In genomic region chr15:61753802-61754201, GRCm38 (mm10) we compare ENCODE assay signal across 22 mouse cellular contexts.
DNase-seq lines count a peak whose midpoint lies in the region; ATAC-seq and TF ChIP-seq lines count a peak whose summit lies in the region.
"Had no signal": no experiment of that assay in that cellular context is flagged by ENCODE, and none has a peak within 500 bp of the region (broad histone marks: within the 10 kb centered on the region; RNA-seq: fewer than 3 reads in every experiment).

No protein-coding gene starts in this region.

- no peak for TF ChIP-seq EP300 in heart, postnatal 0 days (IDR thresholded peaks at IDR 0.05; ENCODE audit: low read depth)

- H3K36me3 ChIP-seq in heart, postnatal 0 days (replicated peaks; ENCODE audit: control insufficient read depth, insufficient read depth, low read length): no peaks in the 10 kb centered on the region
- H3K36me3 ChIP-seq: forebrain, embryonic 12.5 days; hindbrain, embryonic 15.5 days; kidney, embryonic 15.5 days; neural tube, embryonic 12.5 days had no signal

- peak; percentile 11 to 21 for DNase-seq in frontal cortex, postnatal 36 days (ENCODE audit: low spot score in 2 of 2)
- no peak for DNase-seq in frontal cortex, postnatal 10 days (ENCODE audit: low spot score in 2 of 2)
- DNase-seq in lung, postnatal 36 days: peak; percentile 5
- DNase-seq in lung, postnatal 4 days: no peak
- peak; percentile 43 for DNase-seq in brain, adult 2 months (ENCODE audit: low read depth, low spot score)
- DNase-seq in heart, postnatal 0 days (ENCODE audit: low spot score): peak; percentile 34
- no peak for DNase-seq in urinary bladder, postnatal 36 days (ENCODE audit: low spot score in 2 of 2)
- DNase-seq in thymus, postnatal 4 days: no peak
- DNase-seq: cerebellum, postnatal 10 days; embryo, embryonic 11 days; gastrocnemius, adult 2 months; layer of hippocampus, postnatal 36 days; lung, adult 2 months; thymus, postnatal 36 days had no signal

- ATAC-seq in heart, postnatal 0 days (ENCODE audit: insufficient read depth, low read depth): peak; percentile 81
- ATAC-seq: intestine, embryonic 16.5 days had no signal

- no peaks in the 10 kb centered on the region for H3K9me3 ChIP-seq in heart, postnatal 0 days (replicated peaks; ENCODE audit: control insufficient read depth, low read length)
- H3K9me3 ChIP-seq: forebrain, embryonic 12.5 days; hindbrain, embryonic 15.5 days; kidney, embryonic 15.5 days; megakaryocyte, embryonic 14.5 days; neural tube, embryonic 12.5 days had no signal

- H3K4me1 ChIP-seq in heart, postnatal 0 days (ENCODE audit: control insufficient read depth, insufficient read depth): no peaks in the 10 kb centered on the region
- H3K4me1 ChIP-seq: forebrain, embryonic 12.5 days; hindbrain, embryonic 15.5 days; kidney, embryonic 15.5 days; megakaryocyte, embryonic 14.5 days; neural tube, embryonic 12.5 days had no signal

- no peak overlapping the region for H3K4me3 ChIP-seq in heart, postnatal 0 days (ENCODE audit: low read depth, low read length)
- H3K4me3 ChIP-seq: forebrain, embryonic 12.5 days; gastrocnemius, adult 2 months; hindbrain, embryonic 15.5 days; kidney, embryonic 15.5 days; megakaryocyte, embryonic 14.5 days; neural tube, embryonic 12.5 days had no signal

- no peak for TF ChIP-seq CTCF in heart, postnatal 0 days (IDR thresholded peaks at IDR 0.05; ENCODE audit: low read depth)

- WGBS in heart, postnatal 0 days: 20% methylated on average over 2 of the region's 2 CpGs

- H3K9ac ChIP-seq in heart, postnatal 0 days (replicated peaks; ENCODE audit: low read depth, low read length): no peak overlapping the region
- H3K9ac ChIP-seq: forebrain, embryonic 12.5 days; hindbrain, embryonic 15.5 days; kidney, embryonic 15.5 days; neural tube, embryonic 12.5 days had no signal

- H3K27ac ChIP-seq in heart, postnatal 0 days (ENCODE audit: low read depth): peak overlapping the region; percentile 59; the same call in 1 of the 2 replicates
- H3K27ac ChIP-seq: forebrain, embryonic 12.5 days; gastrocnemius, adult 2 months; hindbrain, embryonic 15.5 days; kidney, embryonic 15.5 days; neural tube, embryonic 12.5 days; stomach, postnatal 0 days had no signal

- H3K27me3 ChIP-seq in heart, postnatal 0 days (ENCODE audit: control insufficient read depth, insufficient read depth, low read length): no peaks in the 10 kb centered on the region
- H3K27me3 ChIP-seq: forebrain, embryonic 12.5 days; hindbrain, embryonic 15.5 days; kidney, embryonic 15.5 days; megakaryocyte, embryonic 14.5 days; neural tube, embryonic 12.5 days had no signal

- H3K4me2 ChIP-seq in heart, postnatal 0 days (ENCODE audit: low read depth, low read length): no peak overlapping the region
- H3K4me2 ChIP-seq: forebrain, embryonic 12.5 days; hindbrain, embryonic 15.5 days; kidney, embryonic 15.5 days; liver, embryonic 11.5 days; neural tube, embryonic 12.5 days had no signal

Comparison
In these comparisons a context has a peak if more than half of its experiments do, and no peak if none do; other contexts are left out.
1. DNase-seq: peak in frontal cortex, postnatal 36 days (2 of 2), lung, postnatal 36 days (single experiment), brain, adult 2 months (single experiment) and heart, postnatal 0 days (single experiment); none in frontal cortex, postnatal 10 days (0 of 2), lung, postnatal 4 days (0 of 2), urinary bladder, postnatal 36 days (0 of 2) and thymus, postnatal 4 days (single experiment).